Mouse (Mus musculus): Measurements from ENCODE around the gene Chst1.

The Chst1 gene

DNA sequence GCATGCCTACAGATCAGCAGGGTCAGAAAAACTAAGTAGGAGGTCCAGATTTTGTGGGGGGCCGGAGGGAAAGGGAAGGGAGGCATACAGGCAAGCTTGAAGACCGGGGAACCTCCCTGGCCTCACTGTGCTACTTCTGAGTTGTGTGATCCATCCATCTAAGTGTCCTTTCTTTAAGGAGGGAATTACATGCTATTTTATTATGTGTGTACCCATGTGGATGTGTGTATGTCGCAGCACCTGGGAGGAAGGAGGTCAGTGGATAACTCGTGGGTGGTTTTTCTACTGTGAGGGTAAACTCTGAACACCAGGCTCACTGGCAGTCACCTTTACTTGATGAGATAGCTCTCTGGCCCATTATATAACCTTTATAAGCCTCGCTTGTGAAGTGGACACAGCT is 5.1 kb downstream of the Chst1 start:
- no peak for TF ChIP-seq GATA4 (IDR thresholded peaks at IDR 0.05; ENCODE audit: insufficient replicate concordance, low read length)

DNA sequence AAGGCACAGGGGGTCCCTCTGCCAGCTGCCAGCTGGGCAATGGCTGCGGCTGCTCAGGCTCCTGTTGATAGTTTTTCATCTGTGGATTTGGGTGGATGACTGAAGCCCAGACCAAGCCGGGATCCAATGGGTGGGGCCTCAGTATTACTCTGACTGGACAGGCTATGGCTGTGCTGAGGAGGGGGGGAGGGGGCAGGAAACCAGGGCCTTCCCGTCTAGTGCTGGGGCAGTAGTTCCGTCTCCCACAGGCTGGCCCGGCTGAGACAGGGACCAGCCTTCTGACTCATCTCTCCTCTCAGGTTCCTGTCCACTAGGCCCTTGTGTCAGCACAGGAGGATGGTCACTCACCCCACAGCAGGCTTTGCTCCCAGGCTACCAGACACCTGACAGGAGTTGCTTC is 6.5 kb downstream of the Chst1 start:
- no peak for TF ChIP-seq GATA4 (IDR thresholded peaks at IDR 0.05; ENCODE audit: insufficient replicate concordance, low read length)

DNA sequence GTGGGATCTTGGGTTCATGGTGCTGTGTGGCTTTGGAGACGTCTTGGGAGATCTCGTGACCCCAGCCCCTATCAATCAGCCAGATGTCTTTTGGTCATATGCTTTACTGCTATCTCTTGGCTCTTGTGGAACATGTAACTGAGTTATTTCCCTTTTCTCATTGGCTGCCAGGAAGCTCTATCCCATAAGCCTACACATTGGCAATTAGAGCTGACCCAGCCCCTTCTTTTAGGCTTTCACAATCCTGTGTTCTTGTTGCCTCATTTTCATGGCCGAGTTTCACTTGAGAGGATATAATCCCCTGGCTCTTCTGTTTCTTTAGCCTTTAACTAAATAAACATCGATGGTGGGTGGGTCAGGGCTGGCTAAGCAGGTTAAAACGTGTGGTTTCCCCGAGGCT is 7.6 kb downstream of the Chst1 start:
- TF ChIP-seq GATA4 (IDR thresholded peaks at IDR 0.05; ENCODE audit: insufficient replicate concordance, low read length) = no peak

DNA sequence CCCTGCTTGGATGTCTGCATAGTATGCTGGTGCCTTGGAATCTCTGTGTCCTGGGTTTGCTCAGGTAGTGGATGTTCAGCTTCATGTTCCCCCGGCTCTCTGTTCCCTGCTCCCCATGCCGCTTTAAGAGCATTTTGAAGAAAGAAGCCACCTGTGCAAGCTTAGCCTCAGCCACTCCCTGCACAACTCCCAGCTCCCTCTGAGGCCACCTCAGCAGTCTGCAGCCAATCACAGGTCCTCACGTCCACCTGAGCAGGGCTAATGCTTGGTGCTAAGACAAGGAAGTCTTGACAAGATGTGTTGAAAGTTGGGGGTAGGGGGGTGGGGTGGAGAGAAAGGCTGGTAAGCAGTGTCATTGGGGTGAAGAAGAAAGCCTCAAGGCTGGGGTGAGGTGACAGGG is 8.1 kb downstream of the Chst1 start:
- TF ChIP-seq GATA4 (IDR thresholded peaks at IDR 0.05; ENCODE audit: insufficient replicate concordance, low read length) = no peak

DNA sequence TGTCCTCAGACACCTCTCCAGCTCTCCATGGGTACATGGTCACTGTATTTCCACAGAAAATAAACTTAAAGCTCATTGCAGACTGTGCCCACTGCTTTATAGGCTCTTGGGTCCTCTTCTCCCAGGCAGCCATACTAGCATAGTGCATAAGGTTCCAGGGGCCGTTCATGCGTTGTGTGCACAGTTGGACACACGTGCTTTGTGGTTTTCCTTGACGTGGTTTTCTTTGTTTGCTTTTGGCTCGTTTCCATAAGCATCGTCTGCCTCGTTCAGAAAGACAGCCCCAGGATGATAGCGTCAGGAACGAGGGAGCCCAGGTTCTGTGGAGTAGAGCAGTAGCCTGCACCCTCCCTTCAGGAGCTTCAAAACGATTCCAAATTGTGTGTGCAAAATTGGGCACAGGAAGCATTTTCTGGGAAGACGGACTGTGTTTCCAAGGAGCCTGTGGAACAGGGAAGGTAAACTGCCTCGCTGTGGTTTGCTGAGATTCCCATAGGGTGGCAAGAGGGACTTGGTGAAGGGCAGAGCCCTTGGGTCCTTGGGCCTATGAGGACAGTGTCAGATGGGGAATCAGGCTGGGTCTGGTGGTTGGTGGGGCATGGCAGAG is 8.6 kb downstream of the Chst1 start:
- TF ChIP-seq GATA4 (IDR thresholded peaks at IDR 0.05; ENCODE audit: insufficient replicate concordance, low read length) = no peak

DNA sequence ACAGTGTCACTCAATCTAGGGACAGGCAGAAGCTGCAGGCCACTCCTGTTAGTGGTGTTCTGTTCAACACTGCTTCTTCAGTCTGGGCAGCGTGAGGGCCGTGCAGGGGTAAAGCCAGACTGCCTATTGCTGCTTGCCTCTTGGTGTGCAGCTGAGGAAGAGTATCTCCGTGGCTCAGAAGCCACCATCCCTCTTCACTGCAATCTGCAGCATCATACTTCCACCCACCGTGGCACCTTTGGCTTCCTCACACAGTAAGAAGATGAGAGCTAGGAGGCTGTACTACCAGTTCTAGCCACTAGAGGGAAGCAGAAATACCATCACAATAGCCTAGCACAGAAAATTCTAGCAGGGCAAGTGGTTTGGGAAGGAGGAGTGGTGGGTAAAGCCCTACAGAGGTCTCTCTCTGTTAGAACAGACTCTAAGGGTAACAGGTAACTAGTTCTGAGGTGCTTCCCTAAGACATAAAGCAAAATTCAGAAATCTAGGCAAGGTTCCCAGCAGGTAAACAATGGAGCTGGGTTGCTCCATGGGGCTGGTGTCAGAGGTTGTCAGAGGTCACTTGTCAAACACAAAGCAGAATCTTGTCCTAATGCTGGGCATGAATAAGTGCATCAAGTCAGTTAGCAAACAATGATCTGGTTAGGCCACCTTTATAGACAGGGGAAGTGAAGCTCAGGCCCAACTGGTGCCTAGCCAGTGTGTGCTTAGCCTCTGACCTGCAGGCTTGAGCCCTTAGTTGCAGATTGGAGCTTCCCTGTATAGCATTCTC is 9.5 kb downstream of the Chst1 start:
- TF ChIP-seq GATA4 (IDR thresholded peaks at IDR 0.05; ENCODE audit: insufficient replicate concordance, low read length) = no peak

DNA sequence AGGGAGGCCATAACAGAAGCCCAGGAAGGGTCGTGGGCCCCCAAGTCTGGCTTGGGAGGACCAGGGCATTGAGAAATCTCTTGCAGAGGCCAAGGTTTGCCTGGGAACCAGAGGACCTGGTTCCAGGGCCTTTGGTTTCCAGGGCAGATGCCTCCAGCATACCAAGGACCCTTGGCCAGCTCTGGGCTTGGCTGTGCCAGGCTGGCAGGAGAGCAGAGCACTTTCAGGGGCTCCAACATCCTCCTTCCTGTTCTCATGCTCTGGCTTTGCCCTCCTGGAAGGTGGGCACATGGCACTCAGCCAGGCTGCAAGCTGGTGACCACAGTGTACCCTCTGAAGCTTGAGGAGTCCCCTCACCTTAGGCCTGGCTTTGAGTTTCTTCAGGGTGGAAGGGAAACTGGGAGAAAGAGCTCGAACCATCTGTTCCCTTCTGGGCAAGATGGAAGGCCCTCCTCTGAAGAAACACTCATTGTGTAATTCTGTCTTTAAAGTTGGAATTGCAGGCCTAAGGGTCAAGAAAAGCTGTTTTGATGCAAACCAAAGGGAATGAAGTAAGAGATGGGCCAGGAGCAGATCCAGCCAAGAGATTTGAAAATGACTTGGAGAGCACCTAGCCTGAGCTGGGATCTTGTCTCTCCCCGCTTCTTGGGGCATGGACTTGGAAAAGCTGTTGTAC is 10.3 kb downstream of the Chst1 start:
- no peak for TF ChIP-seq GATA4 (IDR thresholded peaks at IDR 0.05; ENCODE audit: insufficient replicate concordance, low read length)

DNA sequence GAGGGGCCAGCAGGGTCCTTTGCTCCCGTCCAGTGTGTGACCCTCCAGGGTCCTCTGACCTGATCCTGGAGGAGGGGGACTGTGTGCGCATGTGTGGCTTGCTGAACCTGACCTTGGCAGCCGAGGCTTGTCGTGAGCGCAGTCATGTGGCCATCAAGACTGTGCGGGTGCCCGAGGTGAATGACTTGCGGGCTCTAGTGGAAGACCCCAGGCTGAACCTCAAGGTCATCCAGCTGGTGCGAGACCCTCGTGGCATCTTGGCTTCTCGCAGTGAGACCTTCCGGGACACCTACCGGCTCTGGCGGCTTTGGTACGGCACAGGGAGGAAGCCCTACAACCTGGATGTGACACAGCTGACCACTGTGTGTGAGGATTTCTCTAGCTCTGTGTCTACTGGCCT is 14.1 kb downstream of the Chst1 start:
- TF ChIP-seq GATA4 (IDR thresholded peaks at IDR 0.05; ENCODE audit: insufficient replicate concordance, low read length) = no peak

DNA sequence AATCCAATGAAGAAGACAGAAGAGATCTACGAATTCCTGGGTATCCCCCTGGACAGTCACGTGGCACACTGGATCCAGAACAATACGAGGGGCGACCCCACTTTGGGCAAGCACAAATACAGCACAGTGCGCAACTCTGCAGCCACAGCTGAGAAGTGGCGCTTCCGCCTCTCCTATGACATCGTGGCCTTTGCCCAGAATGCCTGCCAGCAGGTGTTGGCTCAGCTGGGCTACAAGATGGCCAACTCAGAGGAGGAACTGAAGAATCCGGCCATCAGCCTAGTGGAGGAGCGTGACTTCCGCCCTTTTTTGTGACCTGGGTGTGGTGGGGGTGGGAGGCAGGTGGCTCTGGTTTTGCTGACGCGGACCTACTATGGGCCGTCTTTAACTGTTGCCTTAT is 14.6 kb downstream of the Chst1 start:
- TF ChIP-seq GATA4 (IDR thresholded peaks at IDR 0.05; ENCODE audit: insufficient replicate concordance, low read length) = no peak

DNA sequence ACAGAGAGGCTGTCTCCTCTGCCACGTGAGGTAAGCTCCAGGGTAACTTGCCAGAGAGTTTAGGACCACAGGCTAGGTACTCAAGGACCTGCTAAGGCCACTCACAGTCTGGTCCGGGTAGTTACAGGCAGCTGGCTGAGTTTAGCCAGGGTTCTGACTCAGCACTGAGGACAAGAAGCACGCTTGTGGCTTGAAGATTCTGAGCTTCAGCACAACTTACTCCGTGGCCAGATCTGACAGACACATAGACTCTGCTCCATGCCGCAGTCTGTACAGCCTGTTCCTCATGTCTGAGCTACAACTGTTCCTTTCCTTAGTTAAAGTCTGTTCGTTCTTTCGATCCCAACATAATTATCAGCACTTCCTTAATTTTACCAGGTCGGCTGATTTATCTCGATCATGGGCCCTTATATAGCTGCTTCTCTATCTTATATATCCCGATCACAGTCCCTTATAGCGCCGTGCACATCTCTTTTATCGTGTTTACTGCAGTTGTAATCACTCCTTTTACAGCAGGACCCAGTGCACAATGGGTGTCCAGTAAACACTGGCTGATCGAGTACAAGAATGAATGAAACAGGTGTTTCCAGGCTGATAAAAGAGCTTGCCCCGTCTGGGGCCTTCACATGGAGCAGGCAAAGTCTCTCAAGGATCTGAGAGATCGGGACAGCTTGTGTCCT is 17.7 kb downstream of the Chst1 start:
- no peak for TF ChIP-seq GATA4 (IDR thresholded peaks at IDR 0.05; ENCODE audit: insufficient replicate concordance, low read length)

DNA sequence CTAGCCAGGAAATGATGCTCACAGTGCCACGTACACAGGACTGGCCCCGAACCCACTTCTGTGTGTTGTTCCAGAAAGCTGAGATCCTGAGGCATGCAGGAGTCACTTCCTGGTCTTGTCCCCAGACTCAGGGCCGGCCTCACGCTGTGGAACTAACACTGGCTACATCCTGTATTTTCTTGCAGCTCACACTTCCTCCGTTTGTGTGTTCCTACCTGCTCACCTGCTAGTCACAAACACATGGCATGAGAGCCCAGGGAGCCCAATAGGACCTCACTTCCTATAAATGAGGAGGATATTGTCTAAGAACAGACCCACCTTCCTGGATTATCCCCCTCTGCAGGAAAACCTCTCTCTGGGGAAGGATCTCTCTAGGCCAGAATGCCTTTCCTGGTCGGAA is 18.5 kb downstream of the Chst1 start:
- no peak for TF ChIP-seq GATA4 (IDR thresholded peaks at IDR 0.05; ENCODE audit: insufficient replicate concordance, low read length)

DNA sequence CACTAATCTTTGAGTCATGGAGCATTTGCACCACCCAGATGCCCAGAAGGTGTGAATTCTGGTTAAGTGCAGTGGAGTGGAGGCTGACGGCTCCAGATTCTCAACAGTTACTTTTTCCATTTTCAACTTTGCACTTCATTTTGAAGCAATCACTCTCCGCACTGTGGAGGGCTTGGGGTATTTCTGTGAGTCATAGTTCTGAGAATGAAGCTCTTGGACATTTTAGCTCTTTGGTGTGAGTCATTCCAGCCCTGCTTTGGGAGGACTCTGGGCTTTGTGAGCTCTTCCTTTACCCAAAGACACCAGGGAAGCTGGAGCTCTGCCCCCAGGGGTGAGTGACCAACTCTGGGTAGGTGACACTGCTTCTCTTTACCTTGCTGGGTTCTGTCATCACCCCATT is 28.1 kb downstream of the Chst1 start:
- no peak for TF ChIP-seq GATA4 (IDR thresholded peaks at IDR 0.05; ENCODE audit: insufficient replicate concordance, low read length)

DNA sequence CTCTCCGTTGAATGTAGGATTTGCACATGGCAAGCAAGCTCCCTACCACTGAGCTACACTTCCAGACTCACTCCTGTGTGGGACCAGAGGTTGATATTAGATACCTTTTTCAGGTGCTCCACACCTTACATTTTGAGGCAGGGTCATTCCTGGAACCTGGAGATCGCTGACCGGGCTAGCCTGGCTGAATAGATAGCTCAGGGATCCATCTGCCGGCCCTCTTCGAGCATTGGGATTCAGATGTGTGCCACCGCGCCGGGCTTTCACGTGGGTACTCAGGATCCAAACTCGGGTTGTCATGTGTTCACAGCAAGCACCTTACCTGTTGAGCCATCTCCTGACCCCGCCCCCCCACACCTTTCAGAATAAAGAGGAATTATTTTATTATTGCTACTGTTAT is 31.3 kb downstream of the Chst1 start:
- TF ChIP-seq GATA4 (IDR thresholded peaks at IDR 0.05; ENCODE audit: insufficient replicate concordance, low read length) = no peak

DNA sequence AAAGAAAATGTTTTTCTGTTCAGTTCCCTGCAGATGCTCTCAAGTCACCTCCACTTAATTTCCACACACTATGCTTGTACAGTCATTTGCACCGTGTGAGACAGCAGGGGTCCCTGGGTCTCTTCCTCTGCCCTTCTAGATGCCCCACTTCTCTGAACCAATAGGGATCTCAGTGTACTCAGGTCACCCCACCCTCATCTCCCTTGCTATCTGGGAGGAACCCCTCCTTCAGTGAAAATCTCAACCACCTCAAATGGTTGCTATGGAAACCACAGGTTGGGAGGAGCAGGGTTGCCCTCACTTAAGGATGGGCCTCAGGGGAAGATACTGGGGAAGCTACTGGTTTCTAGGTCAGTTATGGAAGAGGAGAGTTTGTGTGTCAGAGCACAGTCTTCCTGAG is 32.5 kb downstream of the Chst1 start:
- TF ChIP-seq GATA4 (IDR thresholded peaks at IDR 0.05; ENCODE audit: insufficient replicate concordance, low read length) = no peak

DNA sequence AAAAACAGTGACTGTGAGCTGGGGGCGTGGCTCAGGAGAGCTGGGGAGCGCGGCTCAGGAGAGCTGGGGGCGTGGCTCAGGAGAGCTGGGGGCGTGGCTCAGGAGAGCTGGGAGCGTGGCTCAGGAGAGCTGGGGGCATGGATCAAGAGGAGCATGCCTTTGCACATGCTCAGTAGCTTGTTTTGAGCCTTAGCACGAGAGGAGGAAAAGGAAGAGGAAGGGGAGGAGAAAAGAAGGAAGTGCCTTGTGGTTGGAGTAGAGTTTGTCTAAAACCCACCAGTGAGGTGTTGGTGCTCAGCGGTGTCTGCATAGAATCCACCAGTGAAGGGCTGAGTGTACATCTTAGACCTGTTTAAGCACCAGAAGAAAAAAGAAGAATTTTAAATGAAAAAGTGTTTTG is 41.0 kb downstream of the Chst1 start:
- no peak for TF ChIP-seq GATA4 (IDR thresholded peaks at IDR 0.05; ENCODE audit: insufficient replicate concordance, low read length)
